Mouse (Mus musculus) gastrocnemius, adult 18-20 months (tissue): Measurements from ENCODE around the gene Dnah1. TPM values are rescaled to one million over a fixed set of nuclear protein-coding genes. Genes with fewer than 3 reads are reported as not detected.

ENCODE experiments used
- DNase-seq: peaks from one replicate; pipeline ENCODE4 v3.0.0; 2021; ENCODE audit warnings: low spot score
- long read RNA-seq, 2 experiments: library from polyadenylated mRNA; stranded (forward); transcript quantifications; one replicate each; pipeline ENCODE4 v2.0.0; 2021
- total RNA-seq, 2 experiments: library from RNA; stranded (reverse); gene quantifications; 2 replicates each; pipeline ENCODE4 v1.2.3; 2021

Dnah1 gene
- under 1 TPM; 0.14 to 0.16 TPM for total RNA-seq
- long read RNA-seq, experiment 1: 0 reads
- long read RNA-seq, experiment 2: 0 reads

GRCm38 (mm10) chr14:31323849-31324792 lies at the start of gene Dnah1:
Dnah1 (minus strand) TSS chr14:31323896.
- peak; percentile 14 for DNase-seq

- DNase-seq: no peak
These were observed 45.7 kb upstream of the Dnah1 start for GRCm38 (mm10) chr14:31369377-31369776.

- DNase-seq: no peak
These were observed 44.3 kb upstream of the Dnah1 start for GRCm38 (mm10) chr14:31367951-31368350.

GRCm38 (mm10) chr14:31365350-31365749 lies 41.7 kb upstream of the Dnah1 start:
- peak; percentile 73 for DNase-seq

GRCm38 (mm10) chr14:31364589-31364988 lies 40.9 kb upstream of the Dnah1 start:
- no peak for DNase-seq

- no peak for DNase-seq
These were observed 38.5 kb upstream of the Dnah1 start for GRCm38 (mm10) chr14:31362236-31362635.

GRCm38 (mm10) chr14:31345367-31345766 lies 21.7 kb upstream of the Dnah1 start:
- no peak for DNase-seq

- peak; percentile 14 for DNase-seq
These were observed 19.5 kb upstream of the Dnah1 start for GRCm38 (mm10) chr14:31343241-31343640.

GRCm38 (mm10) chr14:31337947-31338346 lies 14.3 kb upstream of the Dnah1 start:
- no peak for DNase-seq

GRCm38 (mm10) chr14:31337406-31337805 lies 13.7 kb upstream of the Dnah1 start:
- no peak for DNase-seq

GRCm38 (mm10) chr14:31336369-31337155 lies 12.9 kb upstream of the Dnah1 start, which contains the start of gene Capn7:
Capn7 (plus strand) TSS chr14:31336638.
- peak; percentile 98 for DNase-seq

GRCm38 (mm10) chr14:31335765-31336164 lies 12.1 kb upstream of the Dnah1 start:
- no peak for DNase-seq

- no peak for DNase-seq
These were observed 7.3 kb upstream of the Dnah1 start for GRCm38 (mm10) chr14:31330957-31331356.

- DNase-seq: no peak
These were observed 6.0 kb upstream of the Dnah1 start for GRCm38 (mm10) chr14:31329741-31330140.

- DNase-seq: no peak
These were observed 4.0 kb upstream of the Dnah1 start for GRCm38 (mm10) chr14:31327681-31328080.

GRCm38 (mm10) chr14:31327196-31327595 lies 3.5 kb upstream of the Dnah1 start:
- no peak for DNase-seq

GRCm38 (mm10) chr14:31326770-31327169 lies 3.1 kb upstream of the Dnah1 start:
- DNase-seq: no peak

GRCm38 (mm10) chr14:31325551-31325950 lies 1.9 kb upstream of the Dnah1 start:
- no peak for DNase-seq

GRCm38 (mm10) chr14:31324851-31325250 lies 1.2 kb upstream of the Dnah1 start:
- DNase-seq: no peak

- no peak for DNase-seq
These were observed 507 bp downstream of the Dnah1 start for GRCm38 (mm10) chr14:31323189-31323588.

GRCm38 (mm10) chr14:31322191-31322590 lies 1.5 kb downstream of the Dnah1 start:
- no peak for DNase-seq

GRCm38 (mm10) chr14:31321181-31321580 lies 2.5 kb downstream of the Dnah1 start:
- no peak for DNase-seq
